In genomic region chr8:57540110-57540838, GRCm38 (mm10) we compare ENCODE assay signal across 8 mouse cellular contexts. TPM values are rescaled to one million over a fixed set of nuclear protein-coding genes. Genes with fewer than 3 reads are reported as not detected.
DNase-seq lines count a peak whose midpoint lies in the region; TF ChIP-seq lines count a peak whose summit lies in the region.

No protein-coding gene starts in this region.

- DNase-seq in B cell, adult 2 months = peak; percentile 69 to 70
- DNase-seq in NIH3T3 (ENCODE audit: low read depth) = peak; percentile 94
- peak; percentile 88 to 92 for DNase-seq in cerebellum, postnatal 14 days
- DNase-seq in gastrocnemius, adult 2 months = peak; percentile 62
- DNase-seq in kidney, adult 9 months = peak; percentile 67
- peak; percentile 55 for DNase-seq in lung, adult 2 months
- peak; percentile 11 for DNase-seq in ovary, adult 18-20 months (ENCODE audit: low spot score)
- peak; percentile 75 for DNase-seq in thymus, postnatal 14 days

- 45% methylated on average over 12 of the region's 12 CpGs for WGBS in lung, adult 2 months

- TF ChIP-seq CTCF in gastrocnemius, adult 2 months (IDR thresholded peaks at IDR 0.05) = peak; percentile 79
- peak; percentile 49 for TF ChIP-seq CTCF in lung, adult 2 months (IDR thresholded peaks at IDR 0.05; ENCODE audit: insufficient read depth, low read length)

- H3K4me1 ChIP-seq in lung, adult 2 months (ENCODE audit: control insufficient read depth, insufficient read depth, low read length) = peaks cover 2% of the 10 kb centered on the region; the same call in 1 of the 2 replicates

- no peak for TF ChIP-seq POLR2A in lung, adult 2 months (IDR thresholded peaks at IDR 0.05; ENCODE audit: borderline replicate concordance, extremely low read depth, low read depth, low read length)

- no peak overlapping the region for H3K27ac ChIP-seq in gastrocnemius, adult 2 months

- intact Hi-C loops in gastrocnemius, adult 2 months (cut with DNase I) = loop anchor here (1.0 kb wide), 1 partner anchor 259 kb away; no protein-coding TSS in a partner anchor

- no peak overlapping the region for H3K4me3 ChIP-seq in gastrocnemius, adult 2 months
- no peak overlapping the region for H3K4me3 ChIP-seq in lung, adult 2 months (replicated peaks; ENCODE audit: extremely low read depth, low read depth, low read length)

RNA-seq across cellular contexts. Expression of gene Hmgb2, which starts 28.6 kb away (rescaled TPM):
- total RNA-seq in gastrocnemius, adult 2 months (2021) = 1 to 10 TPM; 2.8 to 3.2 TPM
- polyA plus RNA-seq in lung, adult 2 months (2012; rRNA removed) = 4.0 and 5.8 TPM in 2 replicates

RNA-seq across cellular contexts. Expression of gene Sap30, which starts 52.6 kb away (rescaled TPM):
- 10 to 100 TPM; 10.0 to 21.1 TPM for total RNA-seq in gastrocnemius, adult 2 months (2021)
- 6.3 and 9.4 TPM in 2 replicates for polyA plus RNA-seq in lung, adult 2 months (2012; rRNA removed)

Comparison
In these comparisons a context has a peak if more than half of its experiments do, and no peak if none do; other contexts are left out.
1. DNase-seq: peak in every context shown above with its lines; median percentile 94 in NIH3T3; 90 in cerebellum, postnatal 14 days; 75 in thymus, postnatal 14 days; 70 in B cell, adult 2 months; 67 in kidney, adult 9 months; 62 in gastrocnemius, adult 2 months; 55 in lung, adult 2 months; 11 in ovary, adult 18-20 months.